Mouse (Mus musculus): ENCODE data around the gene Hist2h2ab.

DNA sequence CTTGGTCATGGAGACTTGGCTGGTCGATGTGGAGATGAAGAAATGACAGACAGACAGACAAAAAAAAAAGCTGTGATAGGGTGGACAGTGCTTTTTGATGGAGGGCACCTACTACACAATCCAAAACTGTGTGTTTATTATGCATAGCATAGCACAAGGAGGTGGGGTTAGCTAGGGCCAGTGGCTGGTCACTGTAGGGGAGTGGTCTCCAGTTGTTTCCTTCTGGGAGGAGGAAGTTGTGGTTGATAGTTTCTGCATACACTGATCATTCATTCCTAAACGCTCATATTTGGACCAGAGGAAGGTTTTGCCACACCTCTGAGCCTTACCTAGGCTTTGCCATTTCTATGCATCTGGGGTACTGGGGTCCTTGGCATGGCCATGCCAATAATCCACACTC, 10.7 kb downstream of the Hist2h2ab start:
- no peak for TF ChIP-seq POLR2A (IDR thresholded peaks at IDR 0.05; ENCODE audit: low read depth, low read length)
- TF ChIP-seq CTCF (IDR thresholded peaks at IDR 0.05; ENCODE audit: extremely low read depth, insufficient read depth, insufficient read length, insufficient replicate concordance) = no peak

Data from spleen, adult 2 months (tissue).